Mouse (Mus musculus) urinary bladder, postnatal 4 days (tissue): ENCODE data around the gene Bcl2l12.
A peak's percentile ranks its signal among the peaks of the same experiment; 100 is the strongest.

Experiments
- DNase-seq, 2 experiments: peaks; one replicate each; pipeline ENCODE4 v3.0.0; 2021 to 2022; ENCODE audit warnings: low spot score in 2 of 2

Gene Bcl2l12

DNA sequence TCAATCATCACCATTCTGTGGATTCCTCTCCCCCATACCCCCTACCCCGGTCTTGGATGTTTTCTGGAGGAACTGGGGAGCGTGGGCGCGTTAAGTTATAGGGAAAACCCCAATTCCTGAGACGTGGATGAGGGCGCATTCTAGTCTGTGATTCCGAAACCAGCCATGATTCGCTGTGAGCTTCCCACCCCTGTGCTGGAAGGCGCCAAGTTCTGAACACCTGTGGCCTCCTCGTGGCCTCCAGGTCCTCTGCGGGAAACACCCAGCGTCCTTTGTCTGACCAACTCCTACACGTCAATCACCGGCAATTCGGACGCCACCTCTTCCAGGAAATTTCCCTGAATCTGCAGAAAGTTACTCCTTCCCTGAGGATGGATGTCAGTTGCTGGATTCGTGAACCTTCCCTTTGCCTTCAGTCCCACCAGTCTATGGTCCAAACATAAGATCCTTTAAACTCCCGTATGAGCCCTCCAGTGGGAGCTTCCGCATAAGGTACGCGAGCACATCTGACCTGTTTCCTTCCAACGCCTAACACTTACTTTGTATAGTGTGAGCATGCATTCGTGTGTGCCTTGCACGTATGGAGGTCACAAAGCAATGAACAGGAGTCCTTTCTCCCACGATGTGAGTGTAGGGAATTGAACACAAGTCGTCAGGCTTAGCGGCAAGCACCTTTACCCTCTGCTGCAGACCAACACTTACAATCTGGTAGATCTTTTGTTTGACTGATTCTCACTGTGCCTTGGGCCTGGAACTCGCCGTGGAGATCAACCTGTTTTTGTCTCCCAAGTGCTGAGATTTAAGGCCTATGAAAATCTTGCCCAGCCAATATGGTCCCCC lies 11.4 kb downstream of the Bcl2l12 start:
- no peak for DNase-seq

DNA sequence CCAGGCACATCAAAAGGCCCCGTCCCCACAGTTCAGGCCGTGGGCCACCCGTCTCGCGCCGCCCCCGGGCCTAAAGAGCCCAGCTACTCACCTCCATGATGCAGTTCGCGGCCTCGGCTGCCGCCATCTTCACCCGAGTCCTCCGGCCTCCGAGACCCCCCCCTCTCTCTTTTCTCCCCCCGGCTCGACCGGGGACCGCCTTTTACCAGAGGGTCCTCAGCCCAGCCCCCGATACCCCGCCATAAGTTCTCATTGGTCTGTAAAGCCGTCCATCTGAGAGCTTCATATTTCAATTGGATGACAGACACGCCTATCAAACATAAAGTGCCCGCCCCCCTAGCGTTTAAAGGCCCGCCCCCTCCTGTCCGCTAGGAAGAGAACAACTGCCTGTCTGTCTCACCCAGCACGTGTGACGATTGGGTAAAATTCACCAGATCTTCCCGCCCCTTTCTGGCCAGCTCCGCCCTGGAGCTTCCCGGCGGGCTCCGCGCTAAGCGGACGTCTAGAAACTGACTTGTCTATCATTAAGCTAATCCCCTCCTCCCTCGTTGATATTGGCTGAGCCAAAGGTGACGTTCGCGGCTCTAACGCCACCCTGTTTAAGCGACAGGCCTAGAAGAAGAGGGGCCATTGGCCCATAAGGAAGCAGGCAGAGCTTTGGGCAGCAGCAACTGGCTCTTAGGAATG lies 12.2 kb downstream of the Bcl2l12 start, which contains the start of gene Prmt1:
TSS of gene Prmt1 (minus strand) at position 377 of the 687 bp plus-strand sequence.
- DNase-seq: peak; percentile 96 to 99

DNA sequence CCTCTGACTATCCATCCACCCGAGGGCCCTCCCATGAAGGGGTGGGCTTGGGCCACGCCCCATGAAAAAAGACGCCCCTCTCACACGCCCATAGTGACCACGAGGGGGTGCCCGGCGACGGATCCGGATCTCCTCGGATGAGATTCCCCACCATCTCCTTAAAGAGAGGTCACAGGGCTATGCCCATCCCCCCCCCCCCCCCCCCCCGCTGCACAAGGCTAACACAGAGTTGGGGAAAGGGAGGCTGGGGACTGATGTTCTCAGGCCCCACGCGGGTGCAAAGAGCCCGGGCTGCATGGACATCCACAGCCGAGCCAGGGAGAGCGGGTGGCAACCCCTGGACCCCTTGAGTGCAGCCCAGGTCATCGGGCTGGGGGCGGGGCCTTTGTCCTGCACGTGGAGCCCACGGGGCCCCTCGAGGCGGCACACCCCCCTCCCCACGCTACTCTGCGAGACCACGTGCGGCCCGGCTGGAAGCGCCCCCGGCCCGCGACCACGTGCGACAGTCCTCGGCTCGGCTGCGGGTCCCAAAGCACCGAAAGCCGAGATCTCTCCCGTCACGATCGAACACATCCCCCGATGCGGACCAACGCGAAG lies 12.8 kb downstream of the Bcl2l12 start:
- DNase-seq: peak; percentile 78 to 81

DNA sequence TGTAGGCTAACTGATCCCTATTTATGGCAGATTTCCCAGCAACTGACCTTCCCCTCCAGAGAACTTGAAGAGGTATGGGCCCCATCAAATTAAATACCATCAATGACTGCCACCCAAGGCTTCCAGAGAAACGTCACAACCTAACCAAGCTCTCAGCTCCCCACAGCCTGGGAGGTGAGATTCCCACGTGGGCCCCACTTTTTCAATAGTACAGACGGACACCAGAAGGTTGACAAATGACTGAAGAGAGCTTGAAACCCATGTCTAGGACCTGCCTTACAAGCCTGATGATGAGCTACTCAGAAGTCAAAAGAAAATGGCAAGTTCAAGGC lies 13.7 kb downstream of the Bcl2l12 start:
- DNase-seq: no peak

DNA sequence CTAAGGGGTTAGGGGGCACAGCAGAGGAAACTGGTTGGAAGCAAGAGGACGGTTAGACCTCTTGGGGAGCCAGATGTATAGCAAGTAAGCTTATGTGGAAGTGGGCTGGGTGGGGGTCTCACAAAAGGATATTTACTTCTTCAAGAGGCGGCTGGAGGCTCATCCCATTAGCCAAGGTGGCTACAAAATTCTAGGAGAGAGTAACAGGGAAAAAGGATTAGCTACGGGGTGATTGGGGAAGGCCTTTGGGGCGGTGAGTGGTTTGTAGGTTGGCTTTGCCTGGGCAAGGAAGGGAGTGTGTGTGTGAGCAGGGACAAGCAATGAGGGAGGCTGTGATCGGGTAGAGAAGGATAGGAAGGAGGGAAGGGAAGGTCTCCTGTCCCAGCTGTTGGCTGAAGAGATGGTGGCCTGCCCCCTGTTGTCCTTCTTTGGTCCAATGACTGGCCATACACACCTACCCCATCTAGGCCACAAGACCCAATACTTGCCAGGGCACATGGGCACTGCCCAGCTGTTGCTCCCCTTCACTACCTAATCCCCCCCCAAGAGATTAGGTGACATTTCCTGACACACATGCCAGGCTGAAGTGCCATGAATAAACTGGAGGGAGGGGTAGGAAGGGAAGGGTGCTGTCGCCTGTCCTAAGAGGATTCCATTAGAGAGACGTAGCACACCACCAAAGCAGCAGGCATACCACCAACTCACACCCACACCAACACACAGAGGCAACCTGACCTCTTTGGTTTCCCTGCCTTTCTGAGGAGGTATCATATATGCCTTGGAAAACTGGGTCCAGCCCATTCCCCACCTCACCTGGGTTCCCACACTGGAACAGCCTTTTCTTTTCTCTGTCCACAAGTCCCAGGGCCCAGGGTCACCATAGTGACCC lies 14.3 kb downstream of the Bcl2l12 start:
- DNase-seq: no peak

DNA sequence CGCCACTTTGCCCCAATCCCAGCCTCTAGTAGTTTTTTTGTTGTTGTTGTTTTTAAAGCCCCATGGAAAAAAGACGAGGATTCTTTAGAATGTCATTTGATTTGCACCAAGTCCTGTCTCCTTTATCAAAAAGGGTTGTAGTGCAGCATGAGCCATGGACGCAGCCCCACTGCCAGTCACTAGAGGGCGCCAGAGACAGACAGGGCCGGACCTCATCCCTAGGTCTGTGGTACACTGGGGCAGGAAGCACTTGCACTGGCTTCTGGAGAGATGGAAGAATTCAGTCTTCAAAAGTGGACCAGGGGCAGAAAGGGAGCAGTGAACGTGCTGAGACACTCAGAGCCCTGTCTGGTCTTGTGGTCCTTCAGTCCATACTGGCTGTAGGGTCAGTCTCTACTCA lies 15.4 kb downstream of the Bcl2l12 start:
- peak; percentile 68 to 92 for DNase-seq

DNA sequence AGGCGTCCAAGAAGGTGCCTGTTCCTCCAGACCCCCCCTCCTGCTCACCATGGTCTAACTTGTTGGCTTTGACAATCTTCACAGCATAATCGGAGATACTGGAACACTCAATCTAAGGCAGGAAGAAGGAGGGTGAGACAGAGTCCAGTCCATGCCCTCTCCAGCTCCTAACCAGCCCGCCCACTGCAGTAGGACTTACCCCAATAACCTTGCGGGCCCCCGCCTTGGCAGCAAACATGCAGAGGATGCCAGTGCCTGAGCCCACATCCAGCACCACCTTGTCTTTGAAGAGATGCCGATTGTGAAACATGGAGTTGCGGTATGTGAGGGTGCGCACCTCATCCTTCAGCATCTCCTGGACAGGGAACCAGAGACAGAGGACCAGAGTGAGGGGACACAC lies 17.0 kb downstream of the Bcl2l12 start:
- no peak for DNase-seq

DNA sequence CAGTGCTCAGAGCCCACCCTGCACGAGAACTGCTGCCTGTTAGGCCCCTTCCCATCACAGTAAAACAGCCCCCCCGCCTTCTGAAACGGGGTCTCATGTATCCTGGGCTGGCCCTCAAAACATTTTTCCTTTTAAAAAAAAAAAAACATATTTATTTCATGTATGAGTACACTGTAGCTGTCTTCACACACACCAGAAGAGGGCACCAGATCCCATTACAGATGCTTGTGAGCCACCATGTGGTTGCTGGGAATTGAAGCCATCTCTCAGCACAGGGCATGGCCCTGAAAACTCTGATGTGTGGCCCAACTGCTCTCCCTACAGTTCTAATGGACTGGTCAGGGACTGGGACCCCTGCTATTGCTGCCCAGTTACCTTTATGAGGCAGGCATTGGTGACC lies 20.2 kb downstream of the Bcl2l12 start:
- DNase-seq: no peak

DNA sequence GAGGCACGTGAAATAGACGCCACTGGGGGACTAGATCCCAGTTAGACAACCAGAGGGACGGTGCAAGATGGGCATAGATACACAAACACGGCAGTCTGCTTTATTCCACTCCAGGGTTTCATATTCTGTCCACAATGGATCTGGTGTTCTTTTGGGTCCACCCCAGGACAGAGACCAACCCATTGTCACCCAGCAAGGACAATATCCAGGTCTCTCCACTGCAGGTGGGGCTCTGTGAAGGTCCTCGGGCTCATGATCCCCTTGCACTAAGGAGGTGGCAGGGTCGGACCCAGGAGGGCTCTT lies 23.4 kb downstream of the Bcl2l12 start:
- no peak for DNase-seq

DNA sequence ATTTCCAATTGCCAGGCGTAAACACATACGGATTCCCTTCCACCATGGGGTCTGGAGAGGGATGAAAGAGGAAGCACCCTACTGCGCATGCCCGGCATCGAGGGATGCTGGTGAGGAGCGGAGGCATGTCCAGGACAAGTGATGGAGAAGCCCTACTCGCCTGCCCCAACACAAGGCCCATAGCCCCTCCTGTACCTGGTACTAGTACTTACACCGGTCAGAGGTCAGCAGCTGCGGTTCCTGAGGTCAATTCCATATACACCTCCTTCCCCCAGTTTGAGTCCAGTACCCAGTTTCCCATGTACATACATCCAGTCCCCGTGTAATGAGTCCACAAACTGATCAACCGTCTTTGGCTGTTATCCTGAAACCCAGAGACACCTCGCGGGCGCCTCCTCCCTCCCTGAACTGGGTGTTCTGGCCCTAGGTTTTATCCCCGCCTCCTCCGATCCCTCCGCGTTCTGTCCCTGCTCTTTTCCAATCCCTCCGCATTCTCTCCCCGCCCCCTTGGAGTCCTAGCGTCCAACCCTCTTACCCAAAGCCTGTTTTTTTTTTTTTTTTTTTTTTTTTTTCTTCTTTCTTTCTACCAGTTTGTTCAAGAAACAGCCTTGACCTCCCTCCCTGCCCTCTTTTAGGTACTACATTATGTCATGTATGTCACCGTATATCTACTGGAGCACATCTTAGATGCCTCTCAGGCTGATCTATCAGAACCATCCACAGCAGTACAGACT lies 24.0 kb downstream of the Bcl2l12 start, which contains the start of gene Cpt1c:
TSS of gene Cpt1c (minus strand) at position 469 of the 734 bp plus-strand sequence.
- DNase-seq: peak; percentile 82 to 89

DNA sequence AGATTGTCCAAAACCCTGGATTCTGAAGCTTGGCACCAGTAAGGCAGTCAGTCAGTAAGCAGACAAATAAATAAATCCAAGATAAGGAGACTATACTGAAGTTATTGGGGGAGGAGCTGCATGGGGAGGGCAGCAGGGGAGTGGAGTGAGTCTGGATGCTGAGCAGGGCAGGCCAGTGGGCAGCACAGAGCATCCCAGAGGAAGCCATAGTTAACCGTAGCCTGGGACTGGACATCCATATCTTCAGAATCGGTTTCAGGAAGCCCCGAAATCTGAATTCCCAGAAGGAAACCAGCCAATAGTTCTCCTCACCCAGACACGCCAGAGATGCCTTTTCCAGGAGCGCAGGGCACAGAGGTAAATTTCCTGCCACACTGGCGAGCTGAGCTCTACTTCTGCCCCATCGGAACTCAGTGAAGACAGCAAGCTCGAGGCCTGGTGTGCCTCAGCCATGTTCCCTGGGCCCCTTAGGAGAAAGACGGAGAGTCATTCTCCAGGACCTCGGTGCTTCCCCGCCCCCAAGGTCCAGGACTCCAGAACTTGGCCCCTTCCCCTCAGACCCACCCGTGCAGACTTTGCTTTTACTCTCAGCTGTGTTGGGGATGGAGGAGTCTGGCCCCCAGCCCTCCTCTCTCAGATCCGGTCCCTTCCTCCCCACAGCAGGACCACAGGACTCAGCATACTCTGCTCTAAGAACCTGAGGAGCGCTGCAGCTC lies 24.9 kb downstream of the Bcl2l12 start:
- DNase-seq: no peak

DNA sequence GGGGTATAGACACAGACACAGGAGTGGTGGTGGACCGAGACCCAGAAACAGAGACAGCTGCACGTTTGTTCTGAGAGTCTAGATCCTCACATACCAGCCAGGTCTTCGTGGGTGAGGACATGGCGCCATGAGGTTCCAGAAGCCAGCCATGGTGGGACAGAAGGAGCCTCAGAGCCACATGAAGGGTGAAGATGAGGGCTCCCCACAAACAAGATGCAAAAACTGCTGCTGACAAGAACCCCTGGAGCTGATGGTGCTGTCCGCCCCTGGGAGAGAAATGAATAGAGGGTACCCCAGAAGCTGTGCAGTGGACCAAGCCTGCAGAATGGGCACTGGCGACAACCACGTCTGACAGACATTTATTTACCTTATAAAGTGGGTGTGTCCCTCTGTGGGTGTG lies 27.4 kb downstream of the Bcl2l12 start:
- no peak for DNase-seq

DNA sequence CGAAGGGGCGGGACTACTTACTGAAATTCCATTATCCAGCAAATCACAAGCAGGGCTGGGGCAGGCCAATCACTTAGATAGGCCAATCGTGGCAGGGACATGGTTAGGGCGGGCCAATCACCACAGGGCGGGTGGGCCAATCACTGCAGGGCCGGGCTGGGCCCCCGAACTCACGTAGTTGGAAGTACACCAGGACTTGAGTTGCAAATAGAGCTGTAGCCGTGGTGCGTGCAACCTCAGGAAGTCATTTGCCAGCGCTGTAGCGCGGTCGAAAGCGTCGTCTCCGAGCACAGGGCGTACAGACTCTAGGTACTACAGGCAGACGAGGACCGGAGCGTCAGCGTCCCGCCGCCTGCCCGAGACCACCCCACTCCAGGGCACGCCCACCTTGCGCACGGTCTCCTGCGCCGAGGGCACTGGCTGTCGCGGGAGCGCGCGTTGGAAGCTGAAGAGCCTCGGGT lies 28.3 kb downstream of the Bcl2l12 start:
- peak; percentile 87 for DNase-seq

DNA sequence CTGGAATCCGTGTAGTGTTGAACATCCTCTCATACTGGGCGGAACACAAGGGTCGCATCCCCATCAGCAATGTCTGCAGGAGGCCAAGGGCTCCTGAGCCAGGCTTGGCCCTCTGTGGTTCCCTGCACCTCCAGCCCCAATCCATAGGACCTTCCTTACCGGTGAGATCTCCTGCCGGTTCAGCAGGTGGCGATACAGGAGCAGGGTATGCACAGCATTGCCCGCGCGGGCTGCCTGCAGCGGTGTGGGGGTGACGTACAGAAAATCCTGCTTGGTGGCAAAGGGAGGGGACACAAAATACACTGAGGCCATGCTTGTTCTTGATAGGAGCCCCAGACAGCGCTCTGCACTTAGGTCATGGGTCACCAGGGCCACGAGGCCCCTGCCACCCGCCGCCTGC lies 31.9 kb downstream of the Bcl2l12 start:
- no peak for DNase-seq

DNA sequence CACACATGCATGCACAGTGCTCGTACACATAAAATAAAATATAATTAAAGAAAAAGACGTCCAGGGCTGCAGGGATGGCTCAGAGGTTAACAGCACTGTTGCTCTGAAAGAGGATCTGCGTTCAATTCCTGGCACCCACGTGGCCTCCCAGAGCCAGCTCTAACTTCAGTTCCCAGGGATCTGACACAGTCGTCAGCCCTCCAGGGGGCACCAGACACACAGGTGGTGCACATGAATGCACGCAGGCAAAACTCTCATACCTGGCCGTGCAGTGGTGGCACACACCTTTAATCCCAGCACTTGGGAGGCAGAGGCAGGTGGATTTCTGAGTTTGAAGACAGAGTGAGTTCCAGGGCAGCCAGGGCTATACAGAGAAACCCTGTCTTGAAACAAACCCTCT lies 32.5 kb downstream of the Bcl2l12 start:
- DNase-seq: no peak

DNA sequence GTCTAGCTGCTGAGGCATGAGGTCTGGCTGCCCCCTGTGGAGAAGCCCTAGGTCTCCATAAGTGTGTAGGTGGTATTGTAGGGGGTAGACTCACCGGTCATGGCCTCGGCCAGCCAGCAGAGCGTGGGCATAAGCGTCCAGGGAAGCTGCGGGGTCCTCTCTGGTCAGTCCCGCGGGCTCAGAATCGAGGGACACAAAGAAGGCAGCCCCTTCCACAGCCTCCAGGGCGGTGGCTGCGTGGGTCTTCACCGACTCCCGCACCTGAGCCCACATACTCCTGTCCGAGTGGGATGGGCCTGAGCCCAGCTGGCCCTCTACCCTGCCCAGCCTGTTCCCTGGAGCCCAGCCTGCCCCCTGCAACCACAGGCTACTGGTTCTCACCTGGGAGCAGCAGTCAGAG lies 33.5 kb downstream of the Bcl2l12 start:
- DNase-seq: no peak

DNA sequence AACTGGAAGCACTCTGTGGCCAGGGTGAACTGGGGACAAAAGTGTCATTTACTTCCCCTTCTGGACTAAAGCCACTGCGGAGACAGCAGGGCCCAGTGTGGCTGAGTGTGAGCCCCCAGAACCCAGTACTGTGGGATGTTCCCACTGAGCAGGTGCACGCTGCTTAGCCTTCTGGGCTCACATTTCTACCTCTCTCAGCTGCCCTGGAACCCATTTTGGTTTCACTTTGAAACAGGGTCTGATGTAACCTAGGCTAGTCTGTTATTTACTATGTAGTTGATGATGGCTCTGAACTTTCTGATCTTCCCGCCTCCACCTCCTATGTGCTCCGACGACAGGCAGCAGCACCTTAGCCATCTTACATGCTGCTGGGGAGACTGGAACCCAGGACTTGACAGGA lies 35.7 kb downstream of the Bcl2l12 start:
- DNase-seq: no peak

DNA sequence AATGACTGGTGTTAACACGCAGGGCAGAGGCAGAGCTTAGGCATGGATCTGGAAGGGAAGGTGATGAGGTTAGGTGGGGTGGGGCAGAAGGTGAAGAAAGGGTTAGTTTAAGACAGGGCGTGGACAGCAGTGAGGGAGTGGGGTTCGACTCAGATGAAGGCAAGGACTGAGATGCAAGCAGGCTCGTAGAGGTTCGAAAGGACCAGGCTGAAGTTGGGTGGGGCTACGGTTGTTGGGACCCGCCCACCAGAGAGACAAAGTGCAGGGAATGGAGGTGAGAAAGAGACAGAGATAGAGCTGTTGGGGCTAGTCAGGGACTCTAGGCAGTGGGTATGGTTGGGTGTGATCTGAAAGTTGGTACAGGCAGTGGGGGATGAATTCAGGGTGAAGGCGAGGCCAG lies 36.2 kb downstream of the Bcl2l12 start:
- no peak for DNase-seq

DNA sequence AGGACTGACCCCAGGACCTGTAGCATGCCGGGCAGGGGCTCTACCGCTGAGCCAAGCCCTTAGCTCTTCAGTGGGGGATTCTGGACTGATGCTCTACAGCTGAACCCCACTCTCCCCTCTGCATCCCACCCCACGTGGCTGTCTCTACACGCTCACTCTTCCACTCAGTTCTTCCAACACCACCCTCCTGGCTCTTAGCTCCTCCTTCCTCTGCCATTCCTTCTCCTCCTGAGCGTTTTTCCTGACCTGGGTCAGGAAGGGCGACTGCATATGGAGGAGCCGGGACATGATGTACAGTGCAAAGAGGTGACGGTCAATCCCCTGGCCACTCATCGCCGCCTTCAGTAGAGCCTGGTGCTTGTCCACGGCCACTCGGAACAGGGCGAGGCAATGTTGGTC lies 38.0 kb downstream of the Bcl2l12 start:
- DNase-seq: no peak

DNA sequence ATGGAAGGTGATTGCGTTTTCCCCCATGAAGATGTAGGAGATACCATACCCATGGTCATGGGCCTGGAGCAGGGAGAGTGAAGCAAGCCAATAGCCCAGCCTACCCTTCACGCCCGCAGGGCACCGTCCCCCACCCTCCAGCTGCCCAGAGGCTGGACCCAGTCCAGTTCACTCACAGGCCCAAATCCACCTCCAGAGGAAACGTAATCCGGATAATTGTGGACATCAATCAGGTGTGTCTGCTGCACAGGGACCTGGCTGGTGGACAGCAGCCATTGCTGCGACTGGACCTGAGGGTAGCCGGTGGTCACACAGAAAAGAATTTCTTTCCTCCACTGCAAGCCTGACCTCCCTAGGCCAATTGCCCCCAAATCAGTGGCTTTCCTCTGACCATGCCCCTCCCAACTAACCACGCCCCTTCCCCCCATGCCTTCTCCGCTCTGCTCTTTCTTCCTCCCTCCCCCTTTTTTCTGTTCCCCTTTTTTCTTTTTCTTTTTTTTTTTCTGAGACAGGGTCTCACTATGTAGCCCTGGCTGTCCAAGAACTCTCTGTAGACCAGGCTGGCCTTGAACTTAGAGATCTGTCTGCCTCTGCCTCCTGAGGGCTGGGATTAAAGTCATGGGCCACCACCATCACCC lies 38.5 kb downstream of the Bcl2l12 start:
- peak in 1 of 2 experiments; percentile 17 for DNase-seq
